Mouse (Mus musculus): ENCODE measurements around the gene Tas2r119.

GRCm38 (mm10) chr15:32226888-32227395 lies 49.9 kb downstream of the Tas2r119 start:
- no peak for TF ChIP-seq CTCF (IDR thresholded peaks at IDR 0.05)
- no peak for TF ChIP-seq EP300 (IDR thresholded peaks at IDR 0.05; ENCODE audit: insufficient read depth, low read depth, low read length)
- TF ChIP-seq POLR2A (IDR thresholded peaks at IDR 0.05; ENCODE audit: insufficient read depth, low read depth, low read length): no peak
